Mouse (Mus musculus): ENCODE results near the gene Tchh.

DNA sequence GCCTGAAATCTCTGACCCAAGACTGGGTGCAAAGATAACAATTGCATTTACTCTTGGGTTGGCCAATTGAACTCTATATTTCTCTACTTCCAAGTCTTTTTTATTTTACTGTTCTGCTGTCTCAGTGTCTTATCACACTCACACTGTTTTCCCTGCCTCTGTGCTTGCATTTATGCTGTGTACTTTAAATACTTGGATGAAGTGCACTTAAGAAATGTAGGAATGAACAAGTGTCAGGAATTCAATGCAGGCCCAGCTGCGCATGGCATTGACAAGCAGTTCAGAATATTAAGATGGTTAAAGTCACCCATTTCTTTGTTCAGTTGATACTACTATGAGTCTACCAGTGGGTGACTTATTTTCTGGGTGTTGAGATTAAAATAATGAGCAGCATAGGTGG lies 37.9 kb downstream of the Tchh start:
- TF ChIP-seq CTCF (IDR thresholded peaks at IDR 0.05; ENCODE audit: control insufficient read depth, insufficient read depth, low read length) (no peak), POLR2A (IDR thresholded peaks at IDR 0.05; ENCODE audit: borderline replicate concordance, control insufficient read depth, low read depth, low read length) (no peak)
